8 mouse cellular contexts compared by ENCODE assay signal in genomic region chr7:24506838-24507725, GRCm38 (mm10). TPM values are rescaled to one million over a fixed set of nuclear protein-coding genes. Genes with fewer than 3 reads are reported as not detected.
A peak's percentile ranks its signal among the peaks of the same experiment; 100 is the strongest.
DNase-seq lines count a peak whose midpoint lies in the region; ATAC-seq and TF ChIP-seq lines count a peak whose summit lies in the region.

Gene Zfp428 (plus strand): TSS chr7:24507006.

- WGBS in forebrain, embryonic 11.5 days = under 1% methylated on average over 83 of the region's 84 CpGs
- under 1% methylated on average over 84 of the region's 84 CpGs for WGBS in heart, embryonic 15.5 days
- WGBS in liver, embryonic 15.5 days (ENCODE audit: insufficient replicate concordance) = under 1% methylated on average over 84 of the region's 84 CpGs
- WGBS in neural tube, embryonic 12.5 days = under 1% methylated on average over 84 of the region's 84 CpGs
- under 1% methylated on average over 75 of the region's 84 CpGs for WGBS in stomach, postnatal 0 days

- peak within 1 kb of the TSS; percentile 68 for H3K4me2 ChIP-seq in forebrain, embryonic 11.5 days (ENCODE audit: low read depth, low read length, severe bottlenecking)
- H3K4me2 ChIP-seq in heart, embryonic 15.5 days = peak within 1 kb of the TSS; percentile 87
- peak within 1 kb of the TSS; percentile 95 for H3K4me2 ChIP-seq in liver, embryonic 15.5 days
- H3K4me2 ChIP-seq in neural tube, embryonic 12.5 days (replicated peaks) = peak within 1 kb of the TSS; percentile 79
- peak within 1 kb of the TSS; percentile 91 for H3K4me2 ChIP-seq in stomach, postnatal 0 days (replicated peaks; ENCODE audit: low read depth)

- TF ChIP-seq EP300 in ES-Bruce4 (IDR thresholded peaks at IDR 0.05; ENCODE audit: insufficient read depth, low read depth, low read length) = peak; percentile 67; the same call in 1 of the 2 replicates
- no peak for TF ChIP-seq EP300 in stomach, postnatal 0 days (optimal IDR thresholded peaks at IDR 0.05)

- H3K27ac ChIP-seq in ES-Bruce4 (ENCODE audit: insufficient read depth, low read length) = peak within 1 kb of the TSS; percentile 84
- H3K27ac ChIP-seq in forebrain, embryonic 11.5 days (ENCODE audit: low read depth, low read length) = peak within 1 kb of the TSS; percentile 100
- H3K27ac ChIP-seq in heart, embryonic 15.5 days = peak within 1 kb of the TSS; percentile 99
- peak within 1 kb of the TSS; percentile 76 for H3K27ac ChIP-seq in liver, embryonic 15.5 days (replicated peaks)
- peak within 1 kb of the TSS; percentile 100 for H3K27ac ChIP-seq in neural tube, embryonic 12.5 days
- peak within 1 kb of the TSS; percentile 98 for H3K27ac ChIP-seq in stomach, postnatal 0 days (replicated peaks)

- no peak for TF ChIP-seq CTCF in ES-Bruce4 (IDR thresholded peaks at IDR 0.05; ENCODE audit: low read depth, low read length)
- no peak for TF ChIP-seq CTCF in stomach, postnatal 0 days (IDR thresholded peaks at IDR 0.05; ENCODE audit: low read depth)

- no peaks in the 10 kb centered on the region for H3K9me3 ChIP-seq in ES-Bruce4 (replicated peaks; ENCODE audit: control insufficient read depth, insufficient read depth, low read length, poor library complexity, severe bottlenecking)
- H3K9me3 ChIP-seq in forebrain, embryonic 11.5 days (ENCODE audit: control insufficient read depth, low read length) = no peaks in the 10 kb centered on the region
- H3K9me3 ChIP-seq in heart, embryonic 15.5 days (replicated peaks) = no peaks in the 10 kb centered on the region
- no peaks in the 10 kb centered on the region for H3K9me3 ChIP-seq in liver, embryonic 15.5 days (replicated peaks)
- no peaks in the 10 kb centered on the region for H3K9me3 ChIP-seq in neural tube, embryonic 12.5 days
- no peaks in the 10 kb centered on the region for H3K9me3 ChIP-seq in stomach, postnatal 0 days (ENCODE audit: control insufficient read depth, low read length)

- DNase-seq in c-Kit-positive CD71-positive TER-119-negative erythroid progenitor cells, embryonic 14.5 days (ENCODE audit: low read depth) = peak; percentile 39
- DNase-seq in forebrain, embryonic 11.5 days (ENCODE audit: low spot score) = peak; percentile 95
- peak; percentile 93 for DNase-seq in kidney, postnatal 14 days
- DNase-seq in stomach, postnatal 0 days (ENCODE audit: low spot score) = peak; percentile 90

- H3K9ac ChIP-seq in ES-Bruce4 (ENCODE audit: low read depth, poor library complexity, severe bottlenecking) = peak within 1 kb of the TSS; percentile 84
- peak within 1 kb of the TSS; percentile 94 for H3K9ac ChIP-seq in forebrain, embryonic 11.5 days (ENCODE audit: low read length)
- peak within 1 kb of the TSS; percentile 90 for H3K9ac ChIP-seq in heart, embryonic 15.5 days
- peak within 1 kb of the TSS; percentile 72 for H3K9ac ChIP-seq in liver, embryonic 15.5 days
- peak within 1 kb of the TSS; percentile 95 for H3K9ac ChIP-seq in neural tube, embryonic 12.5 days
- peak within 1 kb of the TSS; percentile 95 for H3K9ac ChIP-seq in stomach, postnatal 0 days (ENCODE audit: low read length)

- peak; percentile 94 for ATAC-seq in forebrain, embryonic 11.5 days (replicated peaks; ENCODE audit: low FRiP score)
- peak; percentile 88 for ATAC-seq in heart, embryonic 15.5 days (replicated peaks; ENCODE audit: insufficient number of reproducible peaks, insufficient read depth, low FRiP score, low read depth)
- ATAC-seq in liver, embryonic 15.5 days (ENCODE audit: insufficient read depth) = peak; percentile 80
- peak; percentile 90 for ATAC-seq in neural tube, embryonic 12.5 days (ENCODE audit: low FRiP score, low read depth)
- peak; percentile 88 for ATAC-seq in stomach, postnatal 0 days (ENCODE audit: low FRiP score, low TSS enrichment)

- no peaks in the 10 kb centered on the region for H3K36me3 ChIP-seq in ES-Bruce4 (ENCODE audit: control insufficient read depth, insufficient read depth, low read length, poor library complexity, severe bottlenecking)
- H3K36me3 ChIP-seq in forebrain, embryonic 11.5 days (ENCODE audit: control insufficient read depth, insufficient read depth, low read length) = no peaks in the 10 kb centered on the region; the same call in 1 of the 2 replicates
- no peaks in the 10 kb centered on the region for H3K36me3 ChIP-seq in heart, embryonic 15.5 days
- H3K36me3 ChIP-seq in liver, embryonic 15.5 days (replicated peaks) = no peaks in the 10 kb centered on the region
- H3K36me3 ChIP-seq in neural tube, embryonic 12.5 days = peaks cover 28% of the 10 kb centered on the region
- no peaks in the 10 kb centered on the region for H3K36me3 ChIP-seq in stomach, postnatal 0 days (ENCODE audit: control insufficient read depth, insufficient read depth, low read length)

- no peaks in the 10 kb centered on the region for H3K27me3 ChIP-seq in ES-Bruce4 (ENCODE audit: control insufficient read depth, insufficient read depth, low read length, poor library complexity, severe bottlenecking)
- H3K27me3 ChIP-seq in forebrain, embryonic 11.5 days (ENCODE audit: control insufficient read depth, insufficient read depth, low read length) = no peaks in the 10 kb centered on the region
- H3K27me3 ChIP-seq in heart, embryonic 15.5 days = peaks cover 14% of the 10 kb centered on the region
- H3K27me3 ChIP-seq in liver, embryonic 15.5 days = peaks cover 52% of the 10 kb centered on the region
- no peaks in the 10 kb centered on the region for H3K27me3 ChIP-seq in neural tube, embryonic 12.5 days (replicated peaks)
- H3K27me3 ChIP-seq in stomach, postnatal 0 days (ENCODE audit: control insufficient read depth, insufficient read depth, low read length) = no peaks in the 10 kb centered on the region

- H3K4me1 ChIP-seq in ES-Bruce4 (ENCODE audit: control insufficient read depth, insufficient read depth, low read length) = peaks cover 2% of the 10 kb centered on the region
- H3K4me1 ChIP-seq in forebrain, embryonic 11.5 days (replicated peaks; ENCODE audit: control insufficient read depth, insufficient read depth, low read length) = peaks cover 23% of the 10 kb centered on the region
- H3K4me1 ChIP-seq in heart, embryonic 15.5 days (replicated peaks) = peaks cover 33% of the 10 kb centered on the region
- H3K4me1 ChIP-seq in liver, embryonic 15.5 days (replicated peaks) = peaks cover 40% of the 10 kb centered on the region
- peaks cover 35% of the 10 kb centered on the region for H3K4me1 ChIP-seq in neural tube, embryonic 12.5 days
- H3K4me1 ChIP-seq in stomach, postnatal 0 days (replicated peaks; ENCODE audit: control insufficient read depth, insufficient read depth) = no peaks in the 10 kb centered on the region

- peak; percentile 39 for TF ChIP-seq POLR2A in ES-Bruce4 (IDR thresholded peaks at IDR 0.05; ENCODE audit: insufficient read depth, low read length)

- H3K4me3 ChIP-seq in ES-Bruce4 (ENCODE audit: low read depth, low read length) = peak within 1 kb of the TSS; percentile 94
- H3K4me3 ChIP-seq in forebrain, embryonic 11.5 days (ENCODE audit: low read depth, low read length) = peak within 1 kb of the TSS; percentile 57
- H3K4me3 ChIP-seq in heart, embryonic 15.5 days = peak within 1 kb of the TSS; percentile 67
- peak within 1 kb of the TSS; percentile 68 for H3K4me3 ChIP-seq in liver, embryonic 15.5 days (replicated peaks)
- peak within 1 kb of the TSS; percentile 55 for H3K4me3 ChIP-seq in neural tube, embryonic 12.5 days
- peak within 1 kb of the TSS; percentile 68 for H3K4me3 ChIP-seq in stomach, postnatal 0 days (ENCODE audit: low read depth, low read length)

RNA-seq across cellular contexts. Expression of gene Zfp428, which starts in this region (rescaled TPM):
- polyA plus RNA-seq in ES-Bruce4 (2011; ENCODE audit: insufficient read depth, insufficient read length, low read depth, missing spikeins) = 12.3 and 13.1 TPM in 2 replicates
- 109 and 114 TPM in 2 replicates for polyA plus RNA-seq in forebrain, embryonic 11.5 days (2014; fragmentation: Nextera tagmentation; extraction: Ambion mirVana)
- 37.5 and 40.8 TPM in 2 replicates for polyA plus RNA-seq in heart, embryonic 15.5 days (2015; fragmentation: Nextera tagmentation; extraction: Ambion mirVana)
- polyA plus RNA-seq in liver, embryonic 15.5 days (2015; fragmentation: Nextera tagmentation; extraction: Ambion mirVana) = 4.2 and 4.5 TPM in 2 replicates
- 172 and 176 TPM in 2 replicates for polyA plus RNA-seq in neural tube, embryonic 12.5 days (2016; fragmentation: Nextera tagmentation; extraction: Ambion mirVana)
- 13.6 and 15.8 TPM in 2 replicates for polyA plus RNA-seq in stomach, postnatal 0 days (2015; fragmentation: Nextera tagmentation; extraction: Ambion mirVana)

Comparison
In these comparisons a context has a peak if more than half of its experiments do, and no peak if none do; other contexts are left out.
1. Peak in every context shown above with its lines: DNase-seq, ATAC-seq, H3K4me3 ChIP-seq and H3K27ac ChIP-seq.
2. DNase-seq: peak in every context shown above with its lines; median percentile 95 in forebrain, embryonic 11.5 days; 93 in kidney, postnatal 14 days; 90 in stomach, postnatal 0 days; 39 in c-Kit-positive CD71-positive TER-119-negative erythroid progenitor cells, embryonic 14.5 days.